Mouse (Mus musculus) thymus, postnatal 4 days (tissue): Measurements from ENCODE around the gene Anks3.

Source experiments
- DNase-seq: peaks from one replicate; pipeline ENCODE4 v3.0.0; 2021

Gene Anks3

GRCm38 (mm10) chr16:4965392-4966129 lies 1.6 kb upstream of the Anks3 start:
- DNase-seq = no peak

- DNase-seq = no peak
Observed at GRCm38 (mm10) chr16:4964731-4965391, 856 bp upstream of the Anks3 start.

- DNase-seq = no peak
Observed at GRCm38 (mm10) chr16:4963346-4963745, 659 bp downstream of the Anks3 start.

- DNase-seq = no peak
Observed at GRCm38 (mm10) chr16:4960260-4960659, 3.7 kb downstream of the Anks3 start.

GRCm38 (mm10) chr16:4957446-4957845 lies 6.6 kb downstream of the Anks3 start:
- no peak for DNase-seq

GRCm38 (mm10) chr16:4956609-4957008 lies 7.4 kb downstream of the Anks3 start:
- DNase-seq = no peak

- DNase-seq = no peak
Observed at GRCm38 (mm10) chr16:4947378-4947777, 16.6 kb downstream of the Anks3 start.

- no peak for DNase-seq
Observed at GRCm38 (mm10) chr16:4946155-4946554, 17.9 kb downstream of the Anks3 start.

- DNase-seq = no peak
Observed at GRCm38 (mm10) chr16:4945415-4945814, 18.6 kb downstream of the Anks3 start.

- DNase-seq = no peak
Observed at GRCm38 (mm10) chr16:4943431-4943830, 20.6 kb downstream of the Anks3 start.

- no peak for DNase-seq
Observed at GRCm38 (mm10) chr16:4942868-4943267, 21.1 kb downstream of the Anks3 start.

GRCm38 (mm10) chr16:4941016-4941415 lies 23.0 kb downstream of the Anks3 start:
- no peak for DNase-seq

- no peak for DNase-seq
Observed at GRCm38 (mm10) chr16:4940311-4940850, 23.6 kb downstream of the Anks3 start.

- DNase-seq = no peak
Observed at GRCm38 (mm10) chr16:4939412-4939811, 24.6 kb downstream of the Anks3 start.

GRCm38 (mm10) chr16:4938989-4939388 lies 25.0 kb downstream of the Anks3 start:
- DNase-seq = peak; percentile 99

GRCm38 (mm10) chr16:4938461-4938860 lies 25.5 kb downstream of the Anks3 start, which contains the start of gene Nudt16l1:
TSS of gene Nudt16l1 (plus strand) at chr16:4938761.
- DNase-seq = no peak

GRCm38 (mm10) chr16:4937351-4938190 lies 26.4 kb downstream of the Anks3 start:
- no peak for DNase-seq

GRCm38 (mm10) chr16:4935931-4936703 lies 27.9 kb downstream of the Anks3 start:
- DNase-seq = no peak

- DNase-seq = no peak
Observed at GRCm38 (mm10) chr16:4935430-4935829, 28.6 kb downstream of the Anks3 start.

- no peak for DNase-seq
Observed at GRCm38 (mm10) chr16:4932429-4932828, 31.6 kb downstream of the Anks3 start.

GRCm38 (mm10) chr16:4928474-4928873 lies 35.5 kb downstream of the Anks3 start:
- DNase-seq = no peak

- no peak for DNase-seq
Observed at GRCm38 (mm10) chr16:4927967-4928366, 36.0 kb downstream of the Anks3 start.
